Mouse (Mus musculus) limb, embryonic 11.5 days (tissue): ENCODE measurements around the gene Fancb. TPM values are rescaled to one million over a fixed set of nuclear protein-coding genes. Genes with fewer than 3 reads are reported as not detected.
A peak's percentile ranks its signal among the peaks of the same experiment; 100 is the strongest.

Source experiments
- ATAC-seq: fragments of 200-750 bp; cut with Nextera tagmentation; 2 replicates; pipeline ENCODE4 v1.8.0; 2017; ENCODE audit warnings: low read depth; ENCODE audit not compliant: insufficient number of reproducible peaks, low FRiP score, low TSS enrichment
- DNase-seq: peaks from one replicate; pipeline ENCODE4 v3.0.0-alpha.2; 2015; ENCODE audit warnings: low spot score
- H3K27ac ChIP-seq: fragments of 300-500 bp; sonication (generic); replicated peaks from 2 replicates; pipeline ENCODE4 v1.5.1; 2014; ENCODE audit warnings: low read depth, mild to moderate bottlenecking, low read length
- H3K27me3 ChIP-seq: fragments of 300-500 bp; sonication (generic); 2 replicates; pipeline ENCODE4 v1.6.1; 2014; ENCODE audit warnings: mild to moderate bottlenecking, low read length, mixed read lengths; ENCODE audit not compliant: control insufficient read depth, insufficient read depth
- H3K36me3 ChIP-seq: fragments of 300-500 bp; sonication (generic); 2 replicates; pipeline ENCODE4 v1.6.1; 2014; ENCODE audit warnings: mild to moderate bottlenecking, low read length, moderate library complexity, mixed read lengths; ENCODE audit not compliant: control insufficient read depth, insufficient read depth
- H3K4me1 ChIP-seq: fragments of 300-500 bp; sonication (generic); 2 replicates; pipeline ENCODE4 v1.6.1; 2014; ENCODE audit warnings: low read length, mixed read lengths; ENCODE audit not compliant: control insufficient read depth, insufficient read depth
- H3K4me2 ChIP-seq: fragments of 300-500 bp; sonication (generic); 2 replicates; pipeline ENCODE4 v1.6.1; 2014; ENCODE audit warnings: low read depth, mild to moderate bottlenecking, moderate library complexity; ENCODE audit not compliant: severe bottlenecking
- H3K4me3 ChIP-seq: fragments of 300-500 bp; sonication (generic); 2 replicates; pipeline ENCODE4 v1.5.1; 2014; ENCODE audit warnings: low read depth, low read length
- H3K9ac ChIP-seq: fragments of 300-500 bp; sonication (generic); 2 replicates; pipeline ENCODE4 v1.6.1; 2014; ENCODE audit warnings: mild to moderate bottlenecking, low read length
- H3K9me3 ChIP-seq: fragments of 300-500 bp; sonication (generic); 2 replicates; pipeline ENCODE4 v1.6.1; 2016; ENCODE audit warnings: low read length; ENCODE audit not compliant: control insufficient read depth
- WGBS: fragments of 180-500 bp; shearing (Covaris S2); extraction: QIAGEN DNeasy Blood & Tissue Kit; methylation state at CpG from one replicate; pipeline ENCODE4 v1.1.7; 2014; 5-methylcytosine and 5-hydroxymethylcytosine counted together
- polyA plus RNA-seq: library from polyadenylated mRNA; unstranded; fragments of >200 nt; fragmentation: Nextera tagmentation; extraction: Ambion mirVana; gene quantifications from 2 replicates; pipeline ENCODE4 v1.2.1, GENCODE M21; 2014

Fancb gene
- 11.8 and 12.9 TPM in 2 replicates for polyA plus RNA-seq

DNA sequence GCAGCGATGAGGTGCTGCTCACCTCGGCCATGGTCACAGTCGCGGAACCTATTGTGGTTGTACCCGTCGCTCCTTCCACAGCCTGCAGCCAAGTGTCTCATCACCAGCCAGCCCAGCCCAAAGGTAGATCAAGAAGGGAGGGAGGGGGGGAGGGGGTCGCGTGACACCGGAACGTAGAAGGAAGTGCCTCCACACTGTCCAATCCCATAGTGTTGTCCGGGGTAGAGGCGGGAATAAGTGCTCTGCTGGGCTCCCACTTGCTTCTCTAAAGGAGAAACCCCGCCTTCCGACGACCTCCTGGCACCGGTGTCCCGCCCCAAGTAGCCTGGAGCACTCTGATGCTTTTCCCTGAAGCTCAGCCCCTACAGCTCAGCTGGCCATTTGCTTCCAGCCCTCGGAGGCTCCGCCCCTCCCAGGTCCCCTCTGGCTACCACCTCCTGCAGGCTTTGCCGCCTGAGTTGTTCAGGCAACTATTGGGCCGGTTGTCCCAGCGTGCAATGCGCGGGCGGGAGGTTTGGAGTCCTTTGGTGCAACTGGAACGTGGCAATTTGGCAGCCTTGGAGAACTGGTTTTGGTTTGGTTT lies at the start of gene Fancb, which contains the start of gene Mospd2:
Fancb (plus strand) TSS at position 400 of the 583 bp plus-strand sequence.
Mospd2 (minus strand) TSS at position 183 of the 583 bp plus-strand sequence.
- peak within 1 kb of the TSS; percentile 43 for H3K4me2 ChIP-seq
- H3K9me3 ChIP-seq = no peaks in the 10 kb centered on the region
- H3K9ac ChIP-seq = no peak within 1 kb of the TSS; the same call in 1 of the 2 replicates
- H3K36me3 ChIP-seq = no peaks in the 10 kb centered on the region
- peak; percentile 82 for DNase-seq
- peak within 1 kb of the TSS; percentile 55 for H3K4me3 ChIP-seq
- H3K4me1 ChIP-seq = no peaks in the 10 kb centered on the region
- 0 out of 2 replicates have a peak, but pooled peaks cover 3% of the 10 kb centered on the region for H3K27me3 ChIP-seq
- H3K27ac ChIP-seq = no peak within 1 kb of the TSS
- ATAC-seq = peak; percentile 100
- 18% methylated on average over 22 of the region's 26 CpGs for WGBS

DNA sequence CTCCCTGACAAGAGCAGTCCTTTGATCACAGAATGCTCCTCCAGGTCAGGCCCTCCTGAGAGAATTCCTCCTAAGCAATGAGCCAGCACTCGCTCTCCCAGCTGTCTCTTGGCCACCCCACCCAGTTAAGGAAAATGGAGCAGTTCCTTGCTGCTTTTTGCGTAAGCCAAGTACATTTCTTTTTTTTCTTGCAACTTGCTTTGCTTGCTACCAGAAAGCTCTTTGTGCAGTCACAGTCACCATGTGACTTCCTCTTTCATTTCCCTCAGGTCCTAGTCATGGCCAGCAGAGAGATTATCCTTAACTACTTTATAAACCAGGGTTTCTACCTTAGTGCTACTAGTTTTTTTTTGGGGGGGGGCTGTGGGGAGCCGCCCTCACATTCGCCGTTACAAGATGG lies 38.9 kb upstream of the Fancb start:
- no peaks in the 10 kb centered on the region for H3K36me3 ChIP-seq
- no peak for ATAC-seq

GRCm38 (mm10) chrX:164951858-164952576 lies 28.4 kb upstream of the Fancb start:
- H3K9ac ChIP-seq = no peak overlapping the region
- no peak overlapping the region for H3K4me3 ChIP-seq
- no peaks in the 10 kb centered on the region for H3K4me1 ChIP-seq
- H3K27me3 ChIP-seq = no peaks in the 10 kb centered on the region
- no peaks in the 10 kb centered on the region for H3K36me3 ChIP-seq
- no peaks in the 10 kb centered on the region for H3K9me3 ChIP-seq
- H3K4me2 ChIP-seq = no peak overlapping the region
- DNase-seq (no peak), ATAC-seq (no peak)
- 54% methylated on average over 11 of the region's 11 CpGs for WGBS
- no peak overlapping the region for H3K27ac ChIP-seq

More for the DNA sequence above, 38.9 kb upstream of the Fancb start:
- Histone ChIP-seq H3K4me1 (no peaks in the 10 kb centered on the region), H3K9me3 (no peaks in the 10 kb centered on the region), H3K27me3 (no peaks in the 10 kb centered on the region), H3K4me3 (no peak overlapping the region), H3K4me2 (no peak overlapping the region), H3K27ac (no peak overlapping the region), H3K9ac (no peak overlapping the region)
- no peak for DNase-seq
- 94% methylated on average over 5 of the region's 5 CpGs for WGBS

GRCm38 (mm10) chrX:164952601-164953375 lies 27.6 kb upstream of the Fancb start:
- no peak overlapping the region for H3K4me3 ChIP-seq
- H3K27me3 ChIP-seq = no peaks in the 10 kb centered on the region
- DNase-seq (no peak), ATAC-seq (no peak)
- no peak overlapping the region for H3K4me2 ChIP-seq
- no peaks in the 10 kb centered on the region for H3K9me3 ChIP-seq
- 60% methylated on average over 5 of the region's 5 CpGs for WGBS
- no peak overlapping the region for H3K9ac ChIP-seq
- no peaks in the 10 kb centered on the region for H3K36me3 ChIP-seq
- H3K4me1 ChIP-seq = no peaks in the 10 kb centered on the region
- no peak overlapping the region for H3K27ac ChIP-seq

GRCm38 (mm10) chrX:164965750-164966448 lies 14.5 kb upstream of the Fancb start:
- ATAC-seq = no peak
- H3K36me3 ChIP-seq = no peaks in the 10 kb centered on the region
- no peak for DNase-seq
- no peak overlapping the region for H3K4me3 ChIP-seq
- no peak overlapping the region for H3K9ac ChIP-seq
- WGBS = 91% methylated on average over 3 of the region's 3 CpGs
- no peaks in the 10 kb centered on the region for H3K4me1 ChIP-seq
- no peak overlapping the region for H3K4me2 ChIP-seq
- no peaks in the 10 kb centered on the region for H3K27me3 ChIP-seq
- H3K9me3 ChIP-seq = no peaks in the 10 kb centered on the region
- no peak overlapping the region for H3K27ac ChIP-seq

- H3K9me3 ChIP-seq = no peaks in the 10 kb centered on the region
- no peaks in the 10 kb centered on the region for H3K4me1 ChIP-seq
- no peak overlapping the region for H3K9ac ChIP-seq
- H3K36me3 ChIP-seq = no peaks in the 10 kb centered on the region
- H3K27ac ChIP-seq = no peak overlapping the region
- DNase-seq (no peak), ATAC-seq (no peak)
- 85% methylated on average over 3 of the region's 3 CpGs for WGBS
- no peaks in the 10 kb centered on the region for H3K27me3 ChIP-seq
- H3K4me2 ChIP-seq = no peak overlapping the region
- H3K4me3 ChIP-seq = no peak overlapping the region
These were observed 9.2 kb upstream of the Fancb start for GRCm38 (mm10) chrX:164971206-164971605.

DNA sequence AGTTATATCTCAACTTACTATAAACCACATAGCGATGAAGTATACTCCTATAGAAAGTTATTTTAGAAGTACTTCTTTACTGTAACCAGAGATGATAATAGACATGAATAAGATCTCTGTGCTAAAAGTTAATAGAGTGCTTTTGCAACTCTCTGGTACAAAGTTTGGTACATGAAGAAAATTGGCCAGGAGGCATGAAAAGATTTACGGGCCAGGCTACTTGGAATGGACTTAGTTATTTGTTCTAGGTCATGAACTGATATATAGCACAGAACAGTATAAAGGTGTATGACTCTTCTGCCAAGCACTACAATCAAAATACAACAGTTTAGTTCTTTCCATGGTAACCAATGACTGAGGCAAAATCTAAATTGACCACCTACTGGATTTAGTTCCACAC lies 1.5 kb upstream of the Fancb start:
- Histone ChIP-seq H3K36me3 (no peaks in the 10 kb centered on the region), H3K27ac (no peak overlapping the region), H3K9me3 (no peaks in the 10 kb centered on the region), H3K4me3 (no peak overlapping the region), H3K4me1 (no peaks in the 10 kb centered on the region), H3K4me2 (0 out of 2 replicates have a peak overlapping the region, but pooled peaks have one; percentile 43), H3K9ac (no peak overlapping the region), H3K27me3 (0 out of 2 replicates have a peak, but pooled peaks cover 3% of the 10 kb centered on the region)
- ATAC-seq (no peak), DNase-seq (no peak)
- WGBS = 98% methylated on average over 2 of the region's 2 CpGs

- Histone ChIP-seq H3K27ac (no peak overlapping the region), H3K9me3 (no peaks in the 10 kb centered on the region), H3K4me2 (no peak overlapping the region), H3K4me1 (no peaks in the 10 kb centered on the region), H3K27me3 (no peaks in the 10 kb centered on the region), H3K36me3 (no peaks in the 10 kb centered on the region), H3K9ac (no peak overlapping the region), H3K4me3 (no peak overlapping the region)
- ATAC-seq (no peak), DNase-seq (no peak)
- WGBS = 33% methylated on average over 4 of the region's 4 CpGs
These were observed 22.7 kb downstream of the Fancb start for GRCm38 (mm10) chrX:165003141-165003540.
